In genomic region chr13:34806532-34807092, GRCm38 (mm10) we compare ENCODE assay signal across 13 mouse cellular contexts.
DNase-seq lines count a peak whose midpoint lies in the region; ATAC-seq and TF ChIP-seq lines count a peak whose summit lies in the region.
"Had no signal": no experiment of that assay in that cellular context is flagged by ENCODE, and none has a peak within 500 bp of the region (broad histone marks: within the 10 kb centered on the region; RNA-seq: fewer than 3 reads in every experiment).

No protein-coding gene starts in this region.

- H3K4me2 ChIP-seq in heart, postnatal 0 days (ENCODE audit: low read depth, low read length): no peak overlapping the region
- H3K4me2 ChIP-seq in forebrain, embryonic 13.5 days: no peak overlapping the region

- no peak overlapping the region for H3K4me3 ChIP-seq in heart, postnatal 0 days (ENCODE audit: low read depth, low read length)
- H3K4me3 ChIP-seq in forebrain, embryonic 13.5 days: no peak overlapping the region
- H3K4me3 ChIP-seq in midbrain, embryonic 10.5 days: no peak overlapping the region
- H3K4me3 ChIP-seq: megakaryocyte, embryonic 14.5 days had no signal

- no peaks in the 10 kb centered on the region for H3K36me3 ChIP-seq in heart, postnatal 0 days (replicated peaks; ENCODE audit: control insufficient read depth, insufficient read depth, low read length)
- no peaks in the 10 kb centered on the region for H3K36me3 ChIP-seq in forebrain, embryonic 13.5 days (ENCODE audit: poor library complexity, severe bottlenecking)
- H3K36me3 ChIP-seq in midbrain, embryonic 10.5 days: no peaks in the 10 kb centered on the region

- 44% methylated on average over 9 of the region's 9 CpGs for WGBS in heart, postnatal 0 days
- WGBS in forebrain, embryonic 13.5 days: 25% methylated on average over 9 of the region's 9 CpGs
- WGBS in midbrain, embryonic 10.5 days: 82% methylated on average over 9 of the region's 9 CpGs

- ATAC-seq in heart, postnatal 0 days (ENCODE audit: insufficient read depth, low read depth): peak; percentile 49; the same call in 1 of the 2 replicates
- ATAC-seq in forebrain, embryonic 13.5 days: peak; percentile 80
- no peak for ATAC-seq in megakaryocyte, adult 5-6 weeks (ENCODE audit: poor library complexity, severe bottlenecking)

- no peak for DNase-seq in heart, postnatal 0 days (ENCODE audit: low spot score)
- no peak for DNase-seq in heart, postnatal 25 days (ENCODE audit: low spot score)
- peak; percentile 84 for DNase-seq in Muller cell, postnatal 12 days (ENCODE audit: inconsistent ontology term)
- no peak for DNase-seq in midbrain, embryonic 10.5 days (ENCODE audit: low spot score)
- no peak for DNase-seq in adipocyte (ENCODE audit: low spot score)
- DNase-seq in spleen, adult 12 weeks (ENCODE audit: low spot score): no peak
- DNase-seq: cerebellum, adult 8-10 months; kidney, adult 9 months; liver; right cerebral cortex, postnatal 14 days had no signal

- H3K27me3 ChIP-seq in heart, postnatal 0 days (ENCODE audit: control insufficient read depth, insufficient read depth, low read length): no peaks in the 10 kb centered on the region
- H3K27me3 ChIP-seq in forebrain, embryonic 13.5 days: no peaks in the 10 kb centered on the region
- no peaks in the 10 kb centered on the region for H3K27me3 ChIP-seq in midbrain, embryonic 10.5 days (ENCODE audit: low read depth, poor library complexity, severe bottlenecking)

- no peak overlapping the region for H3K27ac ChIP-seq in heart, postnatal 0 days (ENCODE audit: low read depth)
- H3K27ac ChIP-seq in forebrain, embryonic 13.5 days: peak overlapping the region; percentile 48
- 0 out of 2 replicates have a peak overlapping the region, but pooled peaks have one; percentile 28 for H3K27ac ChIP-seq in midbrain, embryonic 10.5 days (replicated peaks)

- H3K9ac ChIP-seq in heart, postnatal 0 days (replicated peaks; ENCODE audit: low read depth, low read length): no peak overlapping the region
- no peak overlapping the region for H3K9ac ChIP-seq in forebrain, embryonic 13.5 days

- H3K4me1 ChIP-seq in heart, postnatal 0 days (ENCODE audit: control insufficient read depth, insufficient read depth): no peaks in the 10 kb centered on the region
- H3K4me1 ChIP-seq in forebrain, embryonic 13.5 days: peaks cover 20% of the 10 kb centered on the region
- H3K4me1 ChIP-seq in midbrain, embryonic 10.5 days: peaks cover 8% of the 10 kb centered on the region; the same call in 1 of the 2 replicates
- H3K4me1 ChIP-seq: megakaryocyte, embryonic 14.5 days had no signal

- TF ChIP-seq CTCF in heart, postnatal 0 days (IDR thresholded peaks at IDR 0.05; ENCODE audit: low read depth): no peak

- intact Hi-C loops in heart, postnatal 25 days (cut with DNase I): no loop called here

- no peak for TF ChIP-seq EP300 in heart, postnatal 0 days (IDR thresholded peaks at IDR 0.05; ENCODE audit: low read depth)

- no peaks in the 10 kb centered on the region for H3K9me3 ChIP-seq in heart, postnatal 0 days (replicated peaks; ENCODE audit: control insufficient read depth, low read length)
- H3K9me3 ChIP-seq in forebrain, embryonic 13.5 days (replicated peaks): no peaks in the 10 kb centered on the region
- no peaks in the 10 kb centered on the region for H3K9me3 ChIP-seq in midbrain, embryonic 10.5 days (replicated peaks)
